In genomic region chr2:27540515-27540836, GRCm38 (mm10) we compare ENCODE assay signal across 8 mouse cellular contexts. TPM values are rescaled to one million over a fixed set of nuclear protein-coding genes. Genes with fewer than 3 reads are reported as not detected.
DNase-seq lines count a peak whose midpoint lies in the region; ATAC-seq and TF ChIP-seq lines count a peak whose summit lies in the region.

No protein-coding gene starts in this region.

- H3K79me2 ChIP-seq in MEL (ENCODE audit: control insufficient read depth, insufficient read depth, low read length, poor library complexity): no peaks in the 10 kb centered on the region; the same call in 1 of the 2 replicates

- TF ChIP-seq RAD21 in MEL (IDR thresholded peaks at IDR 0.05; ENCODE audit: low read depth, low read length): no peak

- H3K27me3 ChIP-seq in heart, embryonic 14.5 days (ENCODE audit: control insufficient read depth, insufficient read depth, low read length): no peaks in the 10 kb centered on the region
- no peaks in the 10 kb centered on the region for H3K27me3 ChIP-seq in MEL (ENCODE audit: control insufficient read depth in 1 of 2, insufficient read depth in 2 of 2, low read length in 2 of 2)
- no peaks in the 10 kb centered on the region for H3K27me3 ChIP-seq in hindbrain, embryonic 12.5 days
- H3K27me3 ChIP-seq in midbrain, embryonic 12.5 days: no peaks in the 10 kb centered on the region

- peak overlapping the region; percentile 35 to 37 for H3K4me3 ChIP-seq in heart, embryonic 14.5 days (ENCODE audit: control insufficient read depth in 1 of 2, insufficient read depth in 1 of 2, low read depth in 1 of 2, low read length in 2 of 2)
- H3K4me3 ChIP-seq in MEL (ENCODE audit: control insufficient read depth in 1 of 2, insufficient read depth in 1 of 2, low read depth in 2 of 2, low read length in 2 of 2): peak overlapping the region; percentile 24 to 50
- peak overlapping the region; percentile 45 for H3K4me3 ChIP-seq in hindbrain, embryonic 12.5 days
- H3K4me3 ChIP-seq in midbrain, embryonic 12.5 days: peak overlapping the region; percentile 44

- peak overlapping the region; percentile 68 to 87 for H3K27ac ChIP-seq in heart, embryonic 14.5 days (replicated peaks in 1 of 2; ENCODE audit: control insufficient read depth in 1 of 2, insufficient read depth in 1 of 2, low read depth in 2 of 2, low read length in 2 of 2)
- peak overlapping the region; percentile 82 for H3K27ac ChIP-seq in MEL (ENCODE audit: control insufficient read depth, low read depth, low read length)
- H3K27ac ChIP-seq in hindbrain, embryonic 12.5 days: peak overlapping the region; percentile 88
- peak overlapping the region; percentile 85 for H3K27ac ChIP-seq in midbrain, embryonic 12.5 days (replicated peaks)

- ATAC-seq in heart, embryonic 14.5 days (ENCODE audit: insufficient number of reproducible peaks, insufficient read depth, low FRiP score, low read depth): no peak
- ATAC-seq in hindbrain, embryonic 12.5 days (ENCODE audit: low FRiP score): peak; percentile 53; the same call in 1 of the 2 replicates
- ATAC-seq in midbrain, embryonic 12.5 days (ENCODE audit: low FRiP score, low read depth): no peak; the same call in 1 of the 2 replicates

- H3K9me3 ChIP-seq in heart, embryonic 14.5 days (ENCODE audit: control insufficient read depth, low read length): no peaks in the 10 kb centered on the region
- no peaks in the 10 kb centered on the region for H3K9me3 ChIP-seq in MEL (replicated peaks; ENCODE audit: insufficient read depth, low read length)
- H3K9me3 ChIP-seq in hindbrain, embryonic 12.5 days (replicated peaks): no peaks in the 10 kb centered on the region
- no peaks in the 10 kb centered on the region for H3K9me3 ChIP-seq in midbrain, embryonic 12.5 days

- peaks cover 0 to 12% of the 10 kb centered on the region in 2 experiments; a peak in 2 of 4 replicates for H3K4me1 ChIP-seq in heart, embryonic 14.5 days (ENCODE audit: control insufficient read depth in 2 of 2, insufficient read depth in 2 of 2, low read length in 2 of 2)
- peaks cover 0 to 15% of the 10 kb centered on the region in 2 experiments; a peak in 2 of 4 replicates for H3K4me1 ChIP-seq in MEL (ENCODE audit: control insufficient read depth in 1 of 2, insufficient read depth in 2 of 2, low read length in 2 of 2)
- H3K4me1 ChIP-seq in hindbrain, embryonic 12.5 days: peaks cover 13% of the 10 kb centered on the region
- H3K4me1 ChIP-seq in midbrain, embryonic 12.5 days: peaks cover 20% of the 10 kb centered on the region

- peak overlapping the region; percentile 62 for H3K4me2 ChIP-seq in heart, embryonic 14.5 days (ENCODE audit: low read length)
- peak overlapping the region; percentile 75 for H3K4me2 ChIP-seq in hindbrain, embryonic 12.5 days (replicated peaks)
- H3K4me2 ChIP-seq in midbrain, embryonic 12.5 days (replicated peaks): peak overlapping the region; percentile 66

- no peak for TF ChIP-seq EP300 in MEL (IDR thresholded peaks at IDR 0.05; ENCODE audit: low read depth in 1 of 2, low read length in 2 of 2)

- 26% methylated on average over 10 of the region's 10 CpGs for WGBS in heart, embryonic 14.5 days
- WGBS in hindbrain, embryonic 12.5 days: 30% methylated on average over 10 of the region's 10 CpGs
- WGBS in midbrain, embryonic 12.5 days: 32% methylated on average over 10 of the region's 10 CpGs

- no peak; a peak in 1 of 4 replicates for TF ChIP-seq POLR2A in MEL (IDR thresholded peaks at IDR 0.05; ENCODE audit: control insufficient read depth in 1 of 2, insufficient read depth in 1 of 2, low read depth in 1 of 2, low read length in 2 of 2, poor library complexity in 1 of 2)

- TF ChIP-seq CTCF in MEL (IDR thresholded peaks at IDR 0.05 in 2 of 3, conservative IDR thresholded peaks at IDR 0.05 in 1 of 3; ENCODE audit: control insufficient read depth in 1 of 3, insufficient read depth in 1 of 3, low read depth in 2 of 3, low read length in 3 of 3, poor library complexity in 1 of 3, severe bottlenecking in 1 of 3): no peak

- peaks cover 13% of the 10 kb centered on the region for H3K36me3 ChIP-seq in heart, embryonic 14.5 days (ENCODE audit: control insufficient read depth, insufficient read depth, low read length)
- H3K36me3 ChIP-seq in MEL (ENCODE audit: control insufficient read depth in 1 of 2, insufficient read depth in 2 of 2, low read length in 2 of 2): peaks cover 0 to 8% of the 10 kb centered on the region in 2 experiments; a peak in 2 of 4 replicates
- peaks cover 22% of the 10 kb centered on the region for H3K36me3 ChIP-seq in hindbrain, embryonic 12.5 days
- H3K36me3 ChIP-seq in midbrain, embryonic 12.5 days: peaks cover 12% of the 10 kb centered on the region

- peak overlapping the region; percentile 71 for H3K9ac ChIP-seq in heart, embryonic 14.5 days (ENCODE audit: low read length)
- peak overlapping the region; percentile 72 for H3K9ac ChIP-seq in MEL (ENCODE audit: control insufficient read depth, low read depth, low read length, poor library complexity, severe bottlenecking)
- H3K9ac ChIP-seq in hindbrain, embryonic 12.5 days: peak overlapping the region; percentile 55
- H3K9ac ChIP-seq in midbrain, embryonic 12.5 days (replicated peaks): peak overlapping the region; percentile 66

- DNase-seq in heart, postnatal 25 days (ENCODE audit: low spot score): no peak
- no peak for DNase-seq in MEL (ENCODE audit: low read depth, low spot score)
- DNase-seq in urinary bladder, postnatal 36 days (ENCODE audit: low spot score in 2 of 2): no peak
- no peak for DNase-seq in right cerebral cortex, postnatal 4 days
- no peak for DNase-seq in right cerebral cortex, adult 18-20 months

- intact Hi-C loops in heart, postnatal 25 days (cut with DNase I): no loop called here

TF ChIP-seq in MEL, 35 proteins besides CTCF, POLR2A, EP300 and RAD21:
- TF ChIP-seq MAX (IDR thresholded peaks at IDR 0.05; ENCODE audit: low read length) (peak; percentile 3; the same call in 1 of the 2 replicates), SMC3 (IDR thresholded peaks at IDR 0.05; ENCODE audit: low read depth, low read length) (no peak), MXI1 (IDR thresholded peaks at IDR 0.05; ENCODE audit: low read depth, low read length) (peak; percentile 70; the same call in 1 of the 2 replicates), CHD2 (IDR thresholded peaks at IDR 0.05; ENCODE audit: low read length) (no peak), ZNF384 (IDR thresholded peaks at IDR 0.05; ENCODE audit: low read depth, low read length) (no peak), POLR2AphosphoS2 (IDR thresholded peaks at IDR 0.05; ENCODE audit: low read length) (peak; percentile 93; the same call in 1 of the 2 replicates)

RNA-seq across cellular contexts. Expression of gene Wdr5, which starts 25.5 kb away (rescaled TPM):
- 29.5 and 30.2 TPM in 2 replicates for polyA plus RNA-seq in heart, embryonic 14.5 days (2014; fragmentation: Nextera tagmentation; extraction: Ambion mirVana)
- 10 to 100 TPM; 23.4 to 23.7 TPM for total RNA-seq in heart, postnatal 25 days (2021)
- 67.0 and 78.3 TPM in 2 replicates for total RNA-seq in MEL (2012; rRNA removed)
- polyA plus RNA-seq in MEL (2012; ENCODE audit: insufficient read depth in 1 of 2, insufficient read length in 2 of 2, low read depth in 1 of 2, low replicate concordance in 2 of 2, missing spikeins in 1 of 2): 10 to 100 TPM in 1 of 2 experiments, not detected in 1; 96.9 TPM
- 51.4 and 55.3 TPM in 2 replicates for polyA plus RNA-seq in hindbrain, embryonic 12.5 days (2016; fragmentation: Nextera tagmentation; extraction: Ambion mirVana)
- polyA plus RNA-seq in midbrain, embryonic 12.5 days (2016; fragmentation: Nextera tagmentation; extraction: Ambion mirVana): 61.5 and 62.3 TPM in 2 replicates

RNA-seq across cellular contexts. Expression of gene Brd3, which starts 33.0 kb away (rescaled TPM):
- 70.8 and 74.8 TPM in 2 replicates for polyA plus RNA-seq in heart, embryonic 14.5 days (2014; fragmentation: Nextera tagmentation; extraction: Ambion mirVana)
- total RNA-seq in heart, postnatal 25 days (2021): 10 to 100 TPM; 29.3 to 35.7 TPM
- 10.3 and 10.7 TPM in 2 replicates for total RNA-seq in MEL (2012; rRNA removed)
- 10 to 100 TPM; 38.7 to 46.9 TPM for polyA plus RNA-seq in MEL (2012; ENCODE audit: insufficient read depth in 1 of 2, insufficient read length in 2 of 2, low read depth in 1 of 2, low replicate concordance in 2 of 2, missing spikeins in 1 of 2)
- polyA plus RNA-seq in hindbrain, embryonic 12.5 days (2016; fragmentation: Nextera tagmentation; extraction: Ambion mirVana): 134 and 141 TPM in 2 replicates
- polyA plus RNA-seq in midbrain, embryonic 12.5 days (2016; fragmentation: Nextera tagmentation; extraction: Ambion mirVana): 127 and 145 TPM in 2 replicates
